Mouse (Mus musculus) lung, postnatal 0 days (tissue): ENCODE measurements at regions not wholly inside any gene's neighbourhood (a gene's known extent, or its start where the extent isn't known, plus 50 kb on each side); places are given as distances from the start of the nearest gene placed in this dataset.

Experiments used
- CTCF ChIP-seq: IDR thresholded peaks from 2 replicates; pipeline ENCODE4 v1.5.1; 2016; ENCODE audit warnings: antibody characterized with exemption, mild to moderate bottlenecking
- EP300 ChIP-seq: IDR thresholded peaks from 2 replicates; pipeline ENCODE4 v1.6.1; 2016; ENCODE audit warnings: antibody characterized with exemption, mild to moderate bottlenecking, control low read depth

DNA sequence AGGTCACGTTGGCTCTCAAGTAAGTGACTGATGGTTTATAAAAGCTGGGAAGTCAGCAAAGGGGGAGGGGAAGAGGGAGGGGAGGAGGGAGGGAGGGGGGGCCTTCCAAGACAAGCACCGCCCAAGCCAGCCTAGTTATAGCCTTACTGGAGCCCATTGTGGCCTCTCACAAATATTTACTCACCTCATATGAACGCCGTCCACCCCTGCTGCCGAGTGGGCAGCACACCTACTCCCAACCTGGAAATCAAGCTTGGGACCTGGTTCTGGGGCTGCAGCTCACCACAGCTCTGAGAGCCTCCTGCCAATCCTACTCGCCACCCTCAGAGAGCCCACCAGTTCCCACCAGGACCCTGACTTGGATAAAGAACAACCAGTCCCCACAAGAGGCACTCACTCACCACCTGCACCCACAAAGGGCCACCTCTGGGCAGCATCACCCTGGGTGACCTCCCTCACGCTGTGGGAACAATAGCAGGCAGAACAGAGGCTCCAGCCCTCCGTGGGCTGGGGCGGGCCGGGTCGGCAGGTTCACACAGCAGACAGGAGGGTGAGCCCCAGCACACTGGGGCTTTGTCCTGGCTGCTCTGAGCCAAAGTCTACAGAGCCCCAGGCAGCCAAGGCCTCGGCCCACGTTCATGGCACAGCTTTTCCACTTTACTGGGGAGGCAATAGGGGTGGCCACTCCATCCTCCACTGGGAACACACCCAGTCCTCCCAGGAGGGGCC lies 171.8 kb downstream of the Bcl11b start:
- TF ChIP-seq EP300 (no peak), CTCF (no peak)
